Mouse (Mus musculus) embryonic fibroblast, embryonic 13.5 days (primary cell): Measurements from ENCODE around the gene Neb. TPM values are rescaled to one million over a fixed set of nuclear protein-coding genes. Genes with fewer than 3 reads are reported as not detected.

Experiments used
- H3K27ac ChIP-seq: 2 replicates; pipeline ENCODE4 v1.5.1; 2012; ENCODE audit warnings: low read length, control low read depth, inconsistent platforms; ENCODE audit not compliant: insufficient read depth
- H3K4me1 ChIP-seq: 2 replicates; pipeline ENCODE4 v1.6.1; 2011; ENCODE audit warnings: low read length; ENCODE audit not compliant: control insufficient read depth, insufficient read depth
- H3K4me3 ChIP-seq: 2 replicates; pipeline ENCODE4 v1.5.1; 2011; ENCODE audit warnings: mild to moderate bottlenecking, control low read depth, low read length; ENCODE audit not compliant: insufficient read depth
- CTCF ChIP-seq: IDR thresholded peaks from 2 replicates; pipeline ENCODE4 v1.5.1; 2011; ENCODE audit warnings: mild to moderate bottlenecking, control low read depth, low read length, moderate library complexity, borderline replicate concordance; ENCODE audit not compliant: insufficient read depth
- POLR2A ChIP-seq: IDR thresholded peaks from 2 replicates; pipeline ENCODE4 v1.6.1; 2011; ENCODE audit warnings: low read depth, mild to moderate bottlenecking, control low read depth, low read length, moderate library complexity
- polyA plus RNA-seq: library from polyadenylated mRNA; stranded (reverse); fragments of >200 nt; gene quantifications from 2 replicates; pipeline ENCODE4 v1.2.4, GENCODE M21; 2011; ENCODE audit warnings: low read depth; ENCODE audit not compliant: missing spikeins, insufficient read length

Neb gene
- polyA plus RNA-seq, 1 experiment = 0.53 TPM

- TF ChIP-seq POLR2A = no peak
- Histone ChIP-seq H3K4me3 (no peak overlapping the region), H3K27ac (no peak overlapping the region), H3K4me1 (no peaks in the 10 kb centered on the region)
Measured at GRCm38 (mm10) chr2:52351029-52351428, 27.2 kb downstream of the Neb start.

GRCm38 (mm10) chr2:52340990-52341389, 37.3 kb downstream of the Neb start:
- H3K4me3 ChIP-seq = no peak overlapping the region
- TF ChIP-seq POLR2A (no peak), CTCF (no peak)
- H3K27ac ChIP-seq = no peak overlapping the region
- no peaks in the 10 kb centered on the region for H3K4me1 ChIP-seq

GRCm38 (mm10) chr2:52335556-52335955, 42.7 kb downstream of the Neb start:
- TF ChIP-seq POLR2A (no peak), CTCF (no peak)
- Histone ChIP-seq H3K4me1 (no peaks in the 10 kb centered on the region), H3K27ac (no peak overlapping the region), H3K4me3 (no peak overlapping the region)

- Histone ChIP-seq H3K4me1 (no peaks in the 10 kb centered on the region), H3K27ac (no peak overlapping the region), H3K4me3 (no peak overlapping the region)
- TF ChIP-seq POLR2A (no peak), CTCF (no peak)
Measured at GRCm38 (mm10) chr2:52335087-52335486, 43.2 kb downstream of the Neb start.

- H3K4me3 ChIP-seq = no peak overlapping the region
- no peaks in the 10 kb centered on the region for H3K4me1 ChIP-seq
- TF ChIP-seq CTCF = no peak
- no peak for TF ChIP-seq POLR2A
- H3K27ac ChIP-seq = no peak overlapping the region
Measured at GRCm38 (mm10) chr2:52333535-52333934, 44.7 kb downstream of the Neb start.

- Histone ChIP-seq H3K4me1 (no peaks in the 10 kb centered on the region), H3K27ac (no peak overlapping the region), H3K4me3 (no peak overlapping the region)
- TF ChIP-seq CTCF = no peak
Measured at GRCm38 (mm10) chr2:52331761-52332160, 46.5 kb downstream of the Neb start.

GRCm38 (mm10) chr2:52327244-52327815, 50.9 kb downstream of the Neb start:
- H3K4me3 ChIP-seq = no peak overlapping the region
- no peak for TF ChIP-seq POLR2A
- no peak for TF ChIP-seq CTCF

GRCm38 (mm10) chr2:52321866-52322265, 56.4 kb downstream of the Neb start:
- Histone ChIP-seq H3K4me3 (no peak overlapping the region), H3K4me1 (peaks cover 9% of the 10 kb centered on the region)

More at GRCm38 (mm10) chr2:52327244-52327815, 50.9 kb downstream of the Neb start:
- Histone ChIP-seq H3K27ac (no peak overlapping the region), H3K4me1 (peaks cover 2% of the 10 kb centered on the region; the same call in 1 of the 2 replicates)

GRCm38 (mm10) chr2:52320175-52320574, 58.1 kb downstream of the Neb start:
- TF ChIP-seq CTCF = no peak
- no peak for TF ChIP-seq POLR2A
- Histone ChIP-seq H3K27ac (peak overlapping the region; percentile 76), H3K4me1 (peaks cover 9% of the 10 kb centered on the region), H3K4me3 (no peak overlapping the region)

More at GRCm38 (mm10) chr2:52321866-52322265, 56.4 kb downstream of the Neb start:
- peak overlapping the region; percentile 91 for H3K27ac ChIP-seq
- TF ChIP-seq CTCF (no peak), POLR2A (no peak)

GRCm38 (mm10) chr2:52319020-52319567, 59.2 kb downstream of the Neb start:
- TF ChIP-seq POLR2A (no peak), CTCF (no peak)
- Histone ChIP-seq H3K27ac (peak overlapping the region; percentile 76), H3K4me1 (peaks cover 9% of the 10 kb centered on the region), H3K4me3 (no peak overlapping the region)
